Mouse (Mus musculus) lung, postnatal 10 days (tissue): ENCODE measurements around the gene Ddx39b.

Source experiments
- DNase-seq: peaks from one replicate; pipeline ENCODE4 v3.0.0; 2021

Ddx39b gene

DNA sequence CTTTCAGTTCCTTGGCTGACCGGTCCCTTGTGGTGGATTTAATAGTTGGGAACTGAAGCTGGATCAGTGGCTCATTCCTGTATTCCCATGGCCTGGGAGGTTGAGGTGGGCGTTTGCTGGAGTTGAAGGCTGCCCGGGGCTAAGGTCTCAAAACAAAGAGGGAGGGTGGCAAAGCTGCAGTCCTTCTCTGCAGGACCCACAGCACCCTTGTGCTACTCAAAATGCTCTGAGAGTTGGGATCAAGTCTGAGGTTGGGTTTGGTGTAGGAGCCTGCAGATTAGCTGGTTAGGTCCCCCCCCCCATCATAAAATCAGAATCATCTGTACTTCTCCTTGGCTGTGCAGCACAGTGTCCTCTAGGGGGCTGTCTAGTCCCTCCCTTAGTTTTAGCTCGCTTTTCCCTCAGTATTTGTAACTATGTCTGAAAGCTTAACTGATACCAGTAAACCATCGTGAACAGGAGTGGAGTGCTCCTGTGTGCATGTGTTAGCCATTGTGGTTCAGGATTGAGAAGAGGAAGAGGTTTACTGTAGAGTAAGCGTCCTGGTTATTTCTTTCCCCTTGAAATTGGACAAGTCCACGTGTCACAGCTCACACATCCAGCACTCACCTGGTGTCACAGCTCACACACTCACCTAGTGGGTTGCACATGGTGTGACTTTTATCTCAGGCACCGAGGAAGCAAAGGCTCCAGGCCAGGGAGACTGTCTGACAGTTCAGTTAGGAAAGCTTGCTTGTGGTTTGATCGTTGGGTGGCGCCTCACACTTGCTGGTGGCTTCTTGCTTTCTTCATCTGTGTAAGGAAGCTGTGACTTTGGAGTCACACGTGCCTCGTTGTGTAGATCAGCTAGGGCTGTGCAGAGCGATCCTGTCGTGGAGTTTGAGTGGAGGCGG lies 4.4 kb downstream of the Ddx39b start:
- no peak for DNase-seq

GRCm38 (mm10) chr17:35247144-35247543 lies 5.6 kb downstream of the Ddx39b start:
- DNase-seq: no peak

DNA sequence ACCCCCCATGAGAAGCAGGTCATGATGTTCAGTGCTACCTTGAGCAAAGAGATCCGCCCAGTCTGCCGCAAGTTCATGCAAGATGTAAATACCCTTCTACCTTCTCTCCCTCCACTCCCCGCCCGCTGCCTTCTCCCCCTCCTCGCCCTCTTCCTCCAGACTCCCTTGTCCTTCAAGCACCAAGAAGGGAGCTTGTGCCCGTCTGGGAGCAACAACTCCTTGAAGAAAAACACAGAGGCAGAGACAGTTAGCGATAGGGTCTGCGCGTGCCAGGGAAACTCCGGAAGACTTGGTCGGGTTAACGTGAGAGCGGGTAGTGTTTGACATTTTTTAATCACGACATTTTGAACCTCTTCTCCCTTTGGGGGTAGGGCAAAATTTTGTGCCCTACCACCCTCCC lies 7.4 kb downstream of the Ddx39b start:
- DNase-seq: no peak

- no peak for DNase-seq
These were observed 8.1 kb downstream of the Ddx39b start for GRCm38 (mm10) chr17:35249451-35250197.

DNA sequence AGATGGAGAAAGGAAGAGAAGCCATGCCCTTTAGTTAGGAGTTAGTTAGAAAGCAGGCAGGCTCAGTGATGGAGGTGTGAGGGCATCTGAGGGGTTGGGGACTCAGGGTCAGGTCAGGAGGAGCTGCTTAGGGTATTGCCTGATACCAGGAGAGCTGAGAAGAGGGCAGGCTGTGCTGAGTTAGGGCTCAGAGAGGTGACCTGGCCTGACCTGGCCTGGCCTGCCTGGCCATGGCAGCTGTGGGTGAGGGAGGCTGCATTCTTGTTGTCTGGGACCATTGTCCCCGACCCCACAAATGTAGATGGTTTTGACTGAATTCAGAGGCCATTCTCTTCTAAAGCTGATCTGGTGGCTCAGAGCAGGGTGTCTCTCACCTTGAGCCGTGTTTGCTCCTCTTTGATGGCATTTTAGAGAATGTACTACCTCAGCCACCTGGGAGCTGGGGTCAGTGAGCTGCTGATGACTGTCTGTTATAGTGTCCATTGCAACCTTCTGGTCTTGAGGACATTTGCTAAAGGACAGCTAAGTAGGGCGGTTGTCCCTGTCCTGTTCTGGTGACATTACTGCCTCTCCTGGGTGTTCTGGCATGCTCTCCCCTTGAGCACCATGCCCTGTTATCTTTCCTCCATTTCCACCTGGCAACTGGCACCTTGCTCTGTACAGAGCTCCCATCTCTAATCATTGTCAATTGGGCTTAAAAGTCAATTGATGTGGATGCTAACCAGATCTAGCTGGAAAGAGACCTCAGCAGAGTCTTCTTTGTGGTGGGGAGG lies 9.0 kb downstream of the Ddx39b start:
- no peak for DNase-seq

DNA sequence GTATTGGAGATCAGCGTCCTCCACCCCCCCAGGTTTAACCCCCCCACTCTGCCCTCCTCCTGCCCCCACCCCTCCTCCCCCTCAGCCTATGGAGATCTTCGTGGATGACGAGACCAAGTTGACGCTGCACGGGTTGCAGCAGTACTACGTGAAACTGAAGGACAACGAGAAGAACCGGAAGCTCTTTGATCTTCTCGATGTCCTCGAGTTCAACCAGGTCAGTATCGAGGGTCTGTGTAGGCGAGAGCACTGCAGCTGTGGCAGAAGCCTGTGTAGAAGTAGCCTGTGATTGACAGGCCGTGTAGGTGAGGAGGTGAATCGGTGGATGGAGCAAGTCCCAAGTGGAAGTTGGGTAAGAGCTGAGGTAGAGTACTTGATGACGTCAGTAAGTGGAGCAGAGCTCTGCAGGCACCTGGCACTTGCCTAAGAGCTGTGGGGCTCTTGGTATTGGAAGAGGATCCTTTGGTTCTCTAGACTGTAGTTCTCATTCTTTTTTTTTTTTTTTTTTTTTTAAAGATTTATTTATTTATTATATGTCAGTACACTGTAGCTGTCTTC lies 9.7 kb downstream of the Ddx39b start:
- DNase-seq: peak; percentile 74

- DNase-seq: no peak
These were observed 10.4 kb downstream of the Ddx39b start for GRCm38 (mm10) chr17:35251981-35252380.

DNA sequence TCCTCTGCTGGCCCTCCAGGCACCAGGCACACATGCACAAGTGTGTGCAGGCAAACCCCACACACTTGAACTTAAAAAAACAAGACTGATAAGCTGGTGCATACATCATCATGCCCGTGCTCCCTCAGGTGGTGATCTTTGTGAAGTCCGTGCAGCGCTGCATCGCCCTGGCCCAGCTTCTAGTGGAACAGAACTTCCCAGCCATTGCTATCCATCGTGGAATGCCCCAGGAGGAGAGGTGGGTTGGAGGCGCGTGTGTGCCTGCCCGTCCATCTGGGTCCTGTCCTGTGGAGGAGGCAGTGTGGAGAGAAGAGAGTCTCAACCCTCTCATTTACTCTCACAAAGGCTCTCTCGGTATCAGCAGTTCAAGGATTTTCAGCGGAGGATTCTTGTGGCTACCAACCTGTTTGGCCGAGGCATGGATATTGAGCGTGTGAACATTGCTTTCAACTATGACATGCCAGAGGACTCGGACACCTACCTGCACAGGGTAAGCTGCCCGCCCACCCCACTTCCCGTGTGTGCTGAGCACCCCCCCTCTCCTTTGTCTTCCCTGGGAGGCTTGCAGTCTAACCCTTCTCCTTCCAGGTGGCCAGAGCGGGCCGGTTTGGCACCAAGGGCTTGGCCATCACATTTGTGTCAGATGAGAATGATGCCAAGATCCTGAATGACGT lies 11.2 kb downstream of the Ddx39b start:
- DNase-seq: no peak

GRCm38 (mm10) chr17:35253293-35254093 lies 11.9 kb downstream of the Ddx39b start:
- no peak for DNase-seq

DNA sequence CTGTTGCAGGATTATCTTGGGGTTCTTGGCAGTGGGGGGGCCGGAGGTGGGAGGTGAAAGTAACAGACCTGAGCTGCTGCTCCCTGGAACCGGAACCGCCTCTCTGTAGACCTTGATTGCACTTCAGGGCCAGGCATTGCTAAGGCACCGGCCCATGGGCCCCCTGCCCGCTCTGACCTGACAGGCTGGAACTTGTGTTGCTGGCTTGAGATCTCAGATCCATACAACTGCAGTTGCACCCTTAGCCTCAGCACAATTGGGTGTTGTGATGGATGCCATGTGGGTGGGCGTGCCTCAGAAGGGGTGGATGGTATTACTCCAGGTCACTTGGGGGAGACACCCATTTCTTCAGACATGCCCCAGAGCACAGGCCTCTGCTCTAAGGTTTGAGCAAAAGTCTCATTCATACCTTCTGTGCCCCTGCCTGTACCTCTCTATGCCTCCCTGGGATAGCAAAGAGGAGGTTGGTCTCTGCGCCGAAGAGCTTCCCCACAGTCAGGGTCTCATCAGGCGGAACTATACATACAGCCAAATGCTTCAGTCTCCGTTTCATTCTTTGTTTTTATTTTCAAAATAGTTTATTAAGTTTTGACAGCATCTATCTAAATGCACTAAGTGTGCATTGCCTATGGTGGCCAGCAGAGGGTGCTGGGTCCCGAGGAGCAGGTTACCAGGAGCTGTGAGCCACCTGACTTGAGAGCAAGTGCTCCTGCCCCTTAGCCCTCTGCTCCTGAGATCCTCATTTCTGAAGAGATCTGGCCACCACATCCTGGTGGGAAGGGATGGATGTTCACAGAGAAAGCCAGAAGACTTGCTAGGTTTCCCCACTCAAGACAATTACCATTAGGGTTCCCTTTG lies 12.9 kb downstream of the Ddx39b start:
- peak; percentile 78 for DNase-seq

DNA sequence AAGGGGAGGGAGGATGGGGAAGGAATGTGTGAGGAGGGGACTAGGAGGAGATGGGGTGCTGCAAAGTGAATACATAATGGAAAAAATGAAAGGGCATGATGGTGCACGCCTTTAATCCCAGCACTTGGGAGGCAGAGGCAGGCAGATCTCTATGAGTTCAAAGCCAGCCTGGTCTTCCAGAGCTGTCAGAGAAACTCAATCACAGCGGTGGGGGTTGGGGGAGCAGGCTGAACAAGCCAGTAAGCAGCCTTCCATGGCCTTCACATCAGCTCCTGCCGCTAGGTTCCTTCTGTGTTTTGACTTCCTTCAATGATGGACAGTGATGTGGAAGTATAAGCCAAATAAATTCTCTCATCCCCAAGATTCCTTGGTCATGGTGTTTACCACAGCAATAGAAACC lies 13.8 kb downstream of the Ddx39b start:
- DNase-seq: no peak

DNA sequence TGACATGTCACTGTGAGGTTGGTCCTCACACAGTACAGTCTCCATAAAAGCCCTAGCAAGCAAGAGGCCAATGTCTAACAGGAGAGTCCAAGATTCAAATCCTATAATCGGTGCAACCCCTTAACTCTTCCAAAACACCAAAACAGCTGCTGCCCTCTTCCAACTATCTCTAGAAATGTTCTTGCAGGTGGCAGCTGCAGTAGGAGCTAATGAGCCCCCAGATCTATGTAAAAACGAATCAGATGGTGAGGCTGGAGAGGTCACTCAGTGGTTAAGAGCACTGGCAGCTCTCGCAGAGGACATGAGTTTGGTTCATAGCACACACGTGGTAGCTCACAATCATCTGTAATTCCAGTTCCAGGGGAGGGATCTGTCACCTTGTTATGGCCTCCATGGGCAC lies 14.2 kb downstream of the Ddx39b start:
- DNase-seq: no peak

DNA sequence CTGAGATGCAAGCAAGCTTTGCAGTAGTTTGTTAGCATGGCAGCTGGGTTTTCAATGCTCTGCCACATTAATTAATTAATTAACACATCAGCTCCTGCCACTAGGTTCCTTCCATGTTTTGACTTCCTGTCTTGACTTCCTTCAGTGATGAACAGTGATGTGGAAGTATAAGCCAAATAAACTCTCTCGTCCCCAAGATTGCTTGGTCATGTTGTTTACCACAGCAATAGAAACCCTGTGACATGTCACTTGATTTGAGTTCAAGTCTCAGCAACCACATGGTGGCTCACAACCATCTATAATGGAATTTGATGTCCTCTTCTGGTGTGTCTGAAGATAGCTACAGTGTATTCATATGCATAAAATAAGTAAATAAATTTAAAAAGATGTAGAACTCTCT lies 15.8 kb downstream of the Ddx39b start:
- DNase-seq: no peak

GRCm38 (mm10) chr17:35257824-35258491 lies 16.4 kb downstream of the Ddx39b start:
- DNase-seq: peak; percentile 96

GRCm38 (mm10) chr17:35258492-35259478 lies 17.2 kb downstream of the Ddx39b start:
- peak; percentile 83 for DNase-seq

GRCm38 (mm10) chr17:35259621-35260020 lies 18.1 kb downstream of the Ddx39b start:
- DNase-seq: no peak

GRCm38 (mm10) chr17:35261651-35262050 lies 20.1 kb downstream of the Ddx39b start:
- DNase-seq: no peak

DNA sequence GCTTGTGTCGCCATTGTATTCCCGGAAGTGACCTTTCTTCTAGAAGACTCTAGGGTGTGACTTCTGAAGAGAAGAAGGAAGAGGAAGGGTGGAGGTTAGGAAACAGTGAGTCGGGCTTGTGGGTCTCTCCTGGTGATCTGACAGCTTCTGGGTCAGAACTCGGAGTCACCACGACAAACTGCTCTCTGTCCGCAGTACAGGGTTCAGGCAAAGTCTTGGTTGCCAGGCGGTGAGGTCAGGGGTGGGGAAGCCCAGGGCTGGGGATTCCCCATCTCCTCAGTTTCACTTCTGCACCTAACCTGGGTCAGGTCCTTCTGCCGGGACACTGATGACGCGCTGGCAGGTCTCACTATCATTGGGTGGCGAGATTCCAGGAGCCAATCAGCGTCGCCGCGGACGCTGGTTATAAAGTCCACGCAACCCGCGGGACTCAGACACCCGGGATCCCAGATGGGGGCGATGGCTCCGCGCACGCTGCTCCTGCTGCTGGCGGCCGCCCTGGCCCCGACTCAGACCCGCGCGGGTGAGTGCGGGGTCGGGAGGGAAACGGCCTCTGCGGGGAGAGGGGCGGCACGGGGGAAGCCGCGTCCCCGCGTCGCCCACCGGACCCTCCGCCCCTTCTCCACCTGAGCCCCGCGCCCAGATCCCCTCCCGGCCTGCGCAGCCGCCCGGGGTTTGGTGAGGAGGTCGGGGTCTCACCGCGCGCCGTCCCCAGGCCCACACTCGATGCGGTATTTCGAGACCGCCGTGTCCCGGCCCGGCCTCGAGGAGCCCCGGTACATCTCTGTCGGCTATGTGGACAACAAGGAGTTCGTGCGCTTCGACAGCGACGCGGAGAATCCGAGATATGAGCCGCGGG lies 21.3 kb downstream of the Ddx39b start, which contains the start of gene H2-D1:
Gene H2-D1, plus strand, starts transcription at position 67 of the 859 bp plus-strand sequence.
- DNase-seq: peak; percentile 99
